Mouse (Mus musculus): ENCODE results near the gene Klc3.

Klc3 gene

GRCm38 (mm10) chr7:19403731-19404296 is at the start of gene Klc3:
Klc3 (minus strand) TSS chr7:19404104.
- DNase-seq = no peak

DNA sequence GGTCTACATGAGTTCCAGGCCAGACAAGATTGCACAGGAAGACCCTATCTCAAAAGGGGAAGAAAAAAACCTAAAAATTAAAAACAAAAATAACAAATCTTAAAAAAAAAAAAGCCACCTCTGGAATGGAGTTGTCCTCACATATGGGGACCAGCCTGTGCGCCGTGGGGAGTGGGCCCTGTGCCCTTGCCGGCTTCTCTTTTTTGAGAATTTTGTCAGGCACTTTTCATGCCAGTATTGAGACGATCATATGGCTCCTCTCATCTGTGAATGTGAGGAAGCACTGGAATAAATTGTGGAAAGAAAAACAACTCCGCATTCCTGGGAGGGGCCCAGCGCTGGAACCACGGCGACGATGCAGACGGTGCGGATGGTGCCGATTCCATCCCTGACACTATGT is 45.3 kb upstream of the Klc3 start:
- DNase-seq = no peak

- DNase-seq = peak; percentile 53
These were observed 43.8 kb upstream of the Klc3 start for GRCm38 (mm10) chr7:19447689-19448088.

- DNase-seq = no peak
These were observed 40.9 kb upstream of the Klc3 start for GRCm38 (mm10) chr7:19444801-19445200.

DNA sequence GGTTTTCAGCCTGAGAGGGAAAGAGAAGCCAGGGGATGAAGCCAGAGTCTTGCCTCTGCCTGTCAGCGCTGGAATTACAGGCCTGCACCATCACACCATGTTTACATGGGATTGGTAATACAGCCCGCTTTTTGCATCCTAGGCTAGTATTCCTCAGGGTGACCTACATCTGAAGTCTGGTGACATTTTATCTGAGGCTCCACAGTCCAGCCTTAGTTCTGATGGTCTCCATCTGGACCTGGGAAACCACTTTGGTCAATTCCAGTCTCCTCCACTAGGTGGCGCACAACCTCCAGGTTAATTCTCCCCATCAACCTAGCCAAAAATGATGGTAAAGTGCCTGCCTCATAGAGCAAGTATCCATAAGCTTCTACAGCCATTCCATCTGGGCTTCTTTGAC is 39.4 kb upstream of the Klc3 start:
- DNase-seq = peak; percentile 92

GRCm38 (mm10) chr7:19441448-19442091 is 37.7 kb upstream of the Klc3 start:
- no peak for DNase-seq

DNA sequence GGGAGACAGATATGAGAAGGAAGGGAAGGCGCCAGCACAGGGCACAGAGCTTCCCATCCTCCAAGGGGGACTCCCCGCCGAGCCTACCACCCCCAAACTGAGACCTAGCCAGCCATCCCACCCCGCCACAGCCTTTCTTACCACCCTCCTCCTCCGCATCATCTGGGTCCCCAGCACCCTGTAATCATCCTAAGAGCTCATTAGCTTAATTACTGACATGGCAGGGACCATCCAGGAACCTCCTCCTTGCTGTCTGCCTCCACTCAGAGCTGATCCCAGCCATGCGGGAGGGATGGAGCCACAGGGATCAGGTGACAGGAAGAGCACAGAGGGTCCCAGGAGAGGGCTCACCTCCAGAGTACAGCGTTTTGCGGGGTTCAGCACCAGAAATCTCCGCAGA is 33.1 kb upstream of the Klc3 start:
- no peak for DNase-seq

GRCm38 (mm10) chr7:19436276-19436675 is 32.4 kb upstream of the Klc3 start:
- no peak for DNase-seq

GRCm38 (mm10) chr7:19432475-19432874 is 28.6 kb upstream of the Klc3 start:
- no peak for DNase-seq

DNA sequence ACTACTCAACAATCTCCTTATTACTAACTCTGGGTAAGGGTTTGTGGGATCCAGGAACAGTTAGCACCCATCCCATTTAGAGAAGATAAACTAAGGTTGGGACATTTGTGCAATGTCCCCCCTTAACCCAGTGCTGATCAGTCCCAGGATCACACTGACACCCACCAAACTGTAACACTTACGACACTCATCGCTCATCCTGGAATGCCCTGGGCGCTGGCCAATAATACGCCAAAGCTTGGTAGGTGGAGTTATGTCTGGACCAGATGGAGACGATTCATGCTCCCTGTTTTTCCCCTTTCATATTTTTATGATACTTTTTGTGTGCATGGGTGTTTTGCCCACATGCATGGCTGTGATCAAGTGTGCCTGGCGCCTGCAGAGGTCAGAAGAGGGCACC is 26.5 kb upstream of the Klc3 start:
- no peak for DNase-seq

DNA sequence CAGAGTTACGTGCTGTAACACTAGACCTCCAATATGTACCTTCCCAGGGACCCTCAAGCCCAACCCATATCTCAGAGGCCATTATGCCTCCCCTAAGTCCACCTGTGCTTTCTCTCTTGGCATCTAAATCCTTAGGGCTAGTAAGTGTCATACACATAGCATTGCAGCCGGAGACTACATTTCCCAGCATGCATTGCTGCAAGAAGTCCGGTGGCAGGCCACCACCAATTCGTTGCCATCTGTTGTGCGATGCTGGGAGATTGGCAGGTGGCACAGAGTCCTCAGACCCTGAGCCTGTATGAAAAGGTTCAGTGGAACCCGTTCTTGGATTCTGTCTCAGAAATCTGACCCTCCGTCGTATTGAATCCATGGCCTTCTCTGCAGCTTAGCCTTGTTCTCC is 25.8 kb upstream of the Klc3 start:
- DNase-seq = peak; percentile 50

DNA sequence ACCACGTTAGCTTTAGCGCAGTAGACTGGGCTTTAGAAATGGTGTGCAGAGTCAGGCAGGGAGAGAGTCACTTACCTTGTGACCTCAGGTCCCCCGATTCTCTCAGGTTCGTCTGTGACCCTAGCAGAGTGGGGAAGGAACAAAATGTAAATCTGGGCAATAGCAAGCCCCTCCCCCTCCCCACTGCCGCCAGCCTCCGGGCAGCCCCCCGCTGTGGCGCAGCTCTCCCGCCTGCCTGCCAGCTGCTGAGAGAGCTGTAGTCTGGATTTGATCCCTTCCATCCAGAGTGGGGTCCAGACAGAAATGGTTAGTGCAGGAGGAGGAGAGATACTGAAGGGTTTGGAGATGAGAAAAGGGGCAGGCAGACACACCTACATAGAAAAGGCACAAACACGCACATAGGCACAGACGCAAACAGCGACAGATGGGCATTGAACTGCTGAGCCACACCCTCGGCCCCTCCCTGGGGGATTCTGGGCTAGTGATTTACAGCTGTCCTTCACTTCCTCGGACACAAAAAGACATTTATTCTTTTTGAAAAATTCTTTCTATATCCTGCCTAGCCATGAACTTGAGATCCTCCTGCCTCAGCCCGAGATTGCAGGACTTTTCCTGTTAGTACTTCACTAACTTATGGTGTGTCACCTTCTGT is 24.2 kb upstream of the Klc3 start:
- DNase-seq = no peak

GRCm38 (mm10) chr7:19426888-19427287 is 23.0 kb upstream of the Klc3 start:
- no peak for DNase-seq

DNA sequence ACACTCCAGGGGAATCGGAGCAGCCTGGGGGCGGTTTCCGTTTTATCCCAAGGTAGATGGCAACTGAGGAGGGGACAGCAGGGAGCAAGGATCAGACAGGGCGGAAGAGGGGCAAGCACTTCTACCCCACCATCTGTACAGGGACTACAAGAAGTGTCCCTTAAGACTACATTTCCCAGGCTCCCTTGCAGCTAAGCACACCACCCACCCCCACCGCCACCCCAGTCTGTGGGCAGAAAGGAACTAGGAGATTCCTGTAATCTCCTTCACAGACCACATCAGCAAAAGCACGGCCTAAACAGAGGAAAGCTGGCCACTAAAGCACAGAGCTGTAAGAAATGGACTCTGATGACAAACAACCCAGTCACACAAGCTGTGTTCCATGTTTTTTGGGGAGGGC is 22.4 kb upstream of the Klc3 start:
- DNase-seq = no peak

DNA sequence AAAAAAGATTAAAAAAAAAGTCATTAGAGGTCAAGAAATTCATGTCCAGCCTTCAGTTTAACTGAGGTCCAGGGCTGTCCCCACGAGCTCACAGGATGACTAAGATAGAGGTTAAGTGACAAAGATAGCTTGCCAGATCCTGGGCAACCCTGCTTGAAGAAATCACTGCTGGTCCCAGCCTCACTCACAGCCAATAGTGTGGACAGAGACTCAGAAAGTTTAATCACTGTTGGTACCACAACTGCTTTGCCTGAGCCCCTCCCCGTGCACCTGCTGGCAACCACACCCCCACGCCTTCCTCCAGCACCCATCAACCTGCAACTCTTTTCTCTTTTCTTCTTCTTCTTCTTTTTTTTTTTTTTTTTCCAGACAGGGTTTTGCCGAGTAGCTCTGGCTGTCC is 20.1 kb upstream of the Klc3 start:
- DNase-seq = no peak

- DNase-seq = no peak
These were observed 19.2 kb upstream of the Klc3 start for GRCm38 (mm10) chr7:19423083-19423482.

DNA sequence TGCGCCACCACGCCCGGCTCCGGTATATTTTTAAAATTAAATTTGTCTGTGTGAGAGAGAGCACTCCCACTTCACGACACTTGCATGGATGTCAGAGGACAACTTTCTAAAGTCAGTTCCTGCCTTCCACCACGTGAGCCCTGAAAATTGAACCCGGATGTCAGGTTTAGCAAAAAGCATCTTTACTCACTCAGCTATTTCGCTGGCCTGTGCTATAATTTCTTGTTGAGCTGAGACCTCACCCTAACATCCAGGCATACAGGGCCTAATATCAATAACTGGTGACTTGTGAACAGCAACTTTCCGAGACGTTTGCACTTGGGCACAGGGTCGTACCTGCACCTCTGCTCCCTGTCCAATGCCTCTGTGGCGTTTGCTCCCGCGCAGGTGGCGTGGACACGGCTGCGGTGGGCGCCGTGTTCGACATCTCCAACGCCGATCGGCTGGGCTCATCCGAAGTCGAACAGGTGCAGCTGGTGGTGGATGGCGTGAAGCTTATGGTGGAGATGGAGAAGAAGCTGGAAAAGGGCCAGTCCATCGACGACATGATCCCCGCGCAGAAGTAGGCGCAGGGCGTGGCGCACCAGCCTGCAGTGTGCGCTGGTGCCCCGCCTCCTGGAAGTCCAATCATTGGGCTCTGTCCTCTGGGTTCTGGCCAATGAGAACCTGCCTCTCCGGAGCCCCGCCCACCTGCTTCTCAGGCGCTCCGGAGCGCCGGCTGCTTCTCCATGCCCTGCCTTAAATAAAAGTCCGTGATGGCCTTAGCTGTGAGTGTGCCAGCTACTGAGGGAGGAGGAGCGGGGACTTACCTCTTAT is 17.1 kb upstream of the Klc3 start:
- DNase-seq = peak; percentile 79

- DNase-seq = no peak
These were observed 16.2 kb upstream of the Klc3 start for GRCm38 (mm10) chr7:19420121-19420520.

GRCm38 (mm10) chr7:19416590-19416989 is 12.7 kb upstream of the Klc3 start:
- DNase-seq = no peak

GRCm38 (mm10) chr7:19413525-19413924 is 9.6 kb upstream of the Klc3 start:
- DNase-seq = no peak

DNA sequence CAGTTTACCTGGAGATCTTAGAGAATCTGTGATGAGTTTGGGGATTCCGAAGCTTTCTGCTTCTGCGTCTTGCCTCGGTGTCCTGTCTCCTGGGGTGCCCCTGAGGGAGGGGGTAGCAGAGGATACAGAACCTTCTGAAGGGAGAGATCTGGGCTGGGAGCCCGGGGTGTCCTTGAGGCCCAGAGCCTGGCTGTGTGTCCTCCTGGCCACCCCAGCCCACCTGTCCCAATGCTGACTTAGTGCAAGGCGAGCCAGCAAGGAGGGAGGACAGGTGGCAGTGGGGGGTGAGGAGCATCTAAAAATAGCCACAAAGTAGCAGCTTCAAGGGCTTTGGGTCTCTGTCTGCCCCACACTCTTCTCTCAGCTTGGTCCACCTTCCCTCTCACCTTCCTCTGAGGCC is 7.9 kb upstream of the Klc3 start:
- DNase-seq = no peak

DNA sequence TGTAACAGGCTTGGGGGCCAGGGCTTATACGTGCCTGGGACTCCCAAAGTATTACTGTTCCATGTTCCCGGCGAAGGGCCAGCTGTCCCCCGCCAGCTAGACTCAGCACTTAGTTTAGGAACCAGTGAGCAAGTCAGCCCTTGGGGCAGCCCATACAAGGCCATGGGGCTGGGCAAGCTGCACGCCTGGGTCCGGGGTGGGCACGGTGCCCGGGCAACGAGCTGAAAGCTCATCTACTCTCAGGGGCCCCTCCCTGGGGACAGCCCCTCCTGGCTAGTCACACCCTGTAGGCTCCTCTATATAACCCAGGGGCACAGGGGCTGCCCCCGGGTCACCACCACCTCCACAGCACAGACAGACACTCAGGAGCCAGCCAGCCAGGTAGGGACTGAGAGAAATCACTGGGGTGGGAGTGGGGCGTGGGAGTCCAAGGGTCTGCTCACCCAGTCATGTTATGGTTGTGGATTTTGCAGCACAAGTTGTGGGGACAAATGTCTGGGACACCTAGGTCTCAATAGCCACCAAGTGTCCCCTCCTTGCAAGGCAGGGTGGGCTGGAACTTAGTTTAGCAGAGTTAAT is 7.0 kb upstream of the Klc3 start:
- DNase-seq = no peak

- DNase-seq = no peak
These were observed 5.8 kb upstream of the Klc3 start for GRCm38 (mm10) chr7:19409753-19410152.
